Mouse (Mus musculus) liver, adult 2 months (tissue): ENCODE data around the gene Prx. TPM values are rescaled to one million over a fixed set of nuclear protein-coding genes. Genes with fewer than 3 reads are reported as not detected.
"Not testable (repeated sequence)": the region's sequence is repeated elsewhere in the genome, so short reads cannot be mapped to it uniquely, and the experiment has no call there.

Experiments
- DNase-seq: peaks from one replicate; pipeline ENCODE4 v3.0.0-alpha.2; 2011; ENCODE audit warnings: low read depth, low spot score; ENCODE audit errors: extremely low read depth
- H3K27ac ChIP-seq: fragments of 200-500 bp; replicated peaks from 2 replicates; pipeline ENCODE4 v1.5.1; 2012; ENCODE audit warnings: low read depth, mild to moderate bottlenecking, control low read depth, inconsistent platforms, low read length; ENCODE audit not compliant: insufficient read depth
- H3K27me3 ChIP-seq: fragments of 200-500 bp; 2 replicates; pipeline ENCODE4 v1.6.1; 2012; ENCODE audit warnings: mild to moderate bottlenecking, moderate library complexity, low read length, inconsistent platforms; ENCODE audit not compliant: control insufficient read depth, insufficient read depth
- H3K36me3 ChIP-seq: fragments of 200-500 bp; 2 replicates; pipeline ENCODE4 v1.6.1; 2012; ENCODE audit warnings: low read length, inconsistent platforms; ENCODE audit not compliant: control insufficient read depth, insufficient read depth
- H3K4me1 ChIP-seq: fragments of 200-500 bp; 2 replicates; pipeline ENCODE4 v1.6.1; 2011; ENCODE audit warnings: low read length; ENCODE audit not compliant: control insufficient read depth, insufficient read depth
- H3K4me3 ChIP-seq: fragments of 200-500 bp; 2 replicates; pipeline ENCODE4 v1.5.1; 2011; ENCODE audit warnings: low read depth, mild to moderate bottlenecking, control low read depth, low read length, moderate library complexity; ENCODE audit not compliant: insufficient read depth
- H3K79me2 ChIP-seq: fragments of 200-500 bp; 2 replicates; pipeline ENCODE4 v1.6.1; 2012; ENCODE audit warnings: inconsistent platforms, mild to moderate bottlenecking, low read length, moderate library complexity; ENCODE audit not compliant: control insufficient read depth, insufficient read depth
- H3K9ac ChIP-seq: fragments of 200-500 bp; 2 replicates; pipeline ENCODE4 v1.6.1; 2012; ENCODE audit warnings: low read depth, mild to moderate bottlenecking, control low read depth, inconsistent platforms, low read length
- CTCF ChIP-seq: fragments of 200-500 bp; IDR thresholded peaks from 2 replicates; pipeline ENCODE4 v1.5.1; 2011; ENCODE audit warnings: low read depth, low read length, control low read depth
- POLR2A ChIP-seq: fragments of 200-500 bp; IDR thresholded peaks from 2 replicates; pipeline ENCODE4 v1.6.1; 2011; ENCODE audit warnings: low read length, control low read depth; ENCODE audit not compliant: insufficient read depth; ENCODE audit errors: extremely low read depth
- WGBS: fragments of 180-500 bp; shearing (Covaris S2); methylation state at CpG from one replicate; pipeline ENCODE4 v1.1.7; 2018; 5-methylcytosine and 5-hydroxymethylcytosine counted together
- polyA plus RNA-seq: library from polyadenylated mRNA; depleted of rRNA; stranded (reverse); fragments of >200 nt; gene quantifications from 2 replicates; pipeline ENCODE4 v1.2.3, GENCODE M21; 2012
- total RNA-seq: library from RNA; depleted of rRNA; stranded (reverse); fragments of >200 nt; gene quantifications from 2 replicates; pipeline ENCODE4 v1.2.3, GENCODE M21; 2014

Gene Prx
- total and polyA plus RNA-seq, 2 experiments = 0.07 TPM; not detected in 1

GRCm38 (mm10) chr7:27490543-27491329 lies 8.4 kb upstream of the Prx start:
- TF ChIP-seq CTCF (peak; percentile 76), POLR2A (0 out of 2 replicates have a peak, but pooled peaks have one; percentile 40)
- peaks cover 11% of the 10 kb centered on the region; the same call in 1 of the 2 replicates for H3K79me2 ChIP-seq
- peak overlapping the region; percentile 88 for H3K27ac ChIP-seq
- H3K9ac ChIP-seq = peak overlapping the region; percentile 74
- H3K27me3 ChIP-seq = no peaks in the 10 kb centered on the region
- peaks cover 17% of the 10 kb centered on the region for H3K4me1 ChIP-seq
- no peaks in the 10 kb centered on the region for H3K36me3 ChIP-seq
- peak overlapping the region; percentile 65 for H3K4me3 ChIP-seq
- DNase-seq = peak; percentile 91
- under 1% methylated on average over 30 of the region's 33 CpGs for WGBS

- TF ChIP-seq POLR2A = no peak
- no peak for TF ChIP-seq CTCF
- Histone ChIP-seq H3K4me3 (no peak overlapping the region), H3K36me3 (no peaks in the 10 kb centered on the region), H3K27me3 (no peaks in the 10 kb centered on the region), H3K79me2 (peaks cover 11% of the 10 kb centered on the region; the same call in 1 of the 2 replicates), H3K4me1 (peaks cover 17% of the 10 kb centered on the region), H3K9ac (0 out of 2 replicates have a peak overlapping the region, but pooled peaks have one; percentile 26), H3K27ac (no peak overlapping the region)
- DNase-seq = no peak
- 85% methylated on average over 7 of the region's 7 CpGs for WGBS
Observed at GRCm38 (mm10) chr7:27491856-27492255, 7.3 kb upstream of the Prx start.

GRCm38 (mm10) chr7:27493022-27493421 lies 6.1 kb upstream of the Prx start:
- TF ChIP-seq CTCF = no peak
- no peak for TF ChIP-seq POLR2A
- Histone ChIP-seq H3K79me2 (peaks cover 8% of the 10 kb centered on the region; the same call in 1 of the 2 replicates), H3K27ac (no peak overlapping the region), H3K4me3 (no peak overlapping the region), H3K27me3 (no peaks in the 10 kb centered on the region), H3K36me3 (no peaks in the 10 kb centered on the region), H3K4me1 (peaks cover 13% of the 10 kb centered on the region), H3K9ac (no peak overlapping the region)
- DNase-seq = no peak
- WGBS = 67% methylated on average over 3 of the region's 3 CpGs

GRCm38 (mm10) chr7:27493450-27493849 lies 5.7 kb upstream of the Prx start:
- H3K27me3 ChIP-seq = no peaks in the 10 kb centered on the region
- peaks cover 9% of the 10 kb centered on the region for H3K4me1 ChIP-seq
- no peak overlapping the region for H3K27ac ChIP-seq
- peaks cover 8% of the 10 kb centered on the region; the same call in 1 of the 2 replicates for H3K79me2 ChIP-seq
- DNase-seq = no peak
- 78% methylated on average over 5 of the region's 5 CpGs for WGBS
- no peak overlapping the region for H3K4me3 ChIP-seq
- H3K36me3 ChIP-seq = no peaks in the 10 kb centered on the region
- H3K9ac ChIP-seq = no peak overlapping the region
- TF ChIP-seq POLR2A = no peak
- TF ChIP-seq CTCF = no peak

DNA sequence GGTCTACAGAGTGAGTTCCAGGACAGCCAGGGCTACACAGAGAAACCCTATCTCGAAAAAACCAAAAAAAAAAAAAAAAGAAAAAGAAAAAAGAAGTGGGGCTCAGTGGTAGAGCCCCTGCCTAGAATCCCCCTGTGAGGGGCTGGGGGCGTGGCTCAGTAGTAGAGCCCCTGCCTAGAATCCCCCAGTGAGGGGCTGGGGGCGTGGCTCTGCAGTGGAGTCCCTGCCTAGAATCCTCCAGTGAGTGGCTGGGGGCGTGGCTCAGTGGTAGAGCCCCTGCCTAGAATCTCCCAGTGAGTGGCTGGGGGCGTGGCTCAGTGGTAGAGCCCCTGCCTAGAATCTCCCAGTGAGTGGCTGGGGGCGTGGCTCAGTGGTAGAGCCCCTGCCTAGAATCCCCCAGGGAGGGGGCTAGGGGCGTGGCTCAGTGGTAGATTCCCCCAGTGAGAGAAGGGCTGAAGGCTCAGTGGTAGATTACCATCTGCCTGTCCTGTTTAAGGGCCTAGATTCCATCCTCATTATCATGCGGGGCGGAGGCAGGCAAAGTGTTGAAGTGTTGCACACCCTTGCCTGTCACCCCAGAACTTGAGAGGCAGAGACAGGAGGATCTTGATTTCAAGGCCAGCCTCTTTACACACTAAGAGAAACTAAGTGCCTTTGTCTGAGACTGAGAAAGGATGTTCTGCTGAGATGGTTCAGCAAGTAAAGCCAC lies 4.3 kb upstream of the Prx start:
- not testable (repeated sequence) for H3K36me3 ChIP-seq, H3K9ac ChIP-seq, H3K27ac ChIP-seq, H3K4me1 ChIP-seq, H3K79me2 ChIP-seq, H3K4me3 ChIP-seq, H3K27me3 ChIP-seq, DNase-seq
- WGBS = 87% methylated on average over 9 of the region's 9 CpGs
